Mouse (Mus musculus) G1E (cell line): ENCODE results near the gene Olfr64. TPM values are rescaled to one million over a fixed set of nuclear protein-coding genes. Genes with fewer than 3 reads are reported as not detected.
A peak's percentile ranks its signal among the peaks of the same experiment; 100 is the strongest.

Experiments used
- ATAC-seq: 2 replicates; pipeline ENCODE4 v1.8.0; 2016; ENCODE audit warnings: mild to moderate bottlenecking; ENCODE audit not compliant: insufficient number of reproducible peaks, poor library complexity, low FRiP score, severe bottlenecking; ENCODE audit errors: extremely low read depth
- DNase-seq: peaks from one replicate; pipeline ENCODE4 v3.0.0; 2012; ENCODE audit warnings: low spot score
- H3K27me3 ChIP-seq: 2 replicates; pipeline ENCODE4 v1.6.1; 2012; ENCODE audit warnings: mild to moderate bottlenecking, low read length, inconsistent platforms; ENCODE audit not compliant: insufficient read depth
- H3K36me3 ChIP-seq: replicated peaks from 2 replicates; pipeline ENCODE3; 2012; ENCODE audit warnings: mild to moderate bottlenecking, inconsistent platforms
- H3K4me1 ChIP-seq: 2 replicates; pipeline ENCODE4 v1.6.1; 2012; ENCODE audit warnings: low read depth, low read length, inconsistent platforms, mixed read lengths; ENCODE audit not compliant: insufficient read depth
- H3K4me3 ChIP-seq: 2 replicates; pipeline ENCODE4 v1.5.1; 2012; ENCODE audit warnings: low read depth, mild to moderate bottlenecking, inconsistent platforms, low read length, moderate library complexity, mixed read lengths
- H3K9me3 ChIP-seq: replicated peaks from 2 replicates; pipeline ENCODE4 v1.6.1; 2012; ENCODE audit warnings: inconsistent platforms
- CTCF ChIP-seq: IDR thresholded peaks from 2 replicates; pipeline ENCODE4 v1.5.1; 2012; ENCODE audit warnings: low read depth, low read length, inconsistent platforms, mixed read lengths
- GATA1 ChIP-seq: IDR thresholded peaks from 2 replicates; pipeline ENCODE4 v1.6.1; 2012; ENCODE audit warnings: borderline replicate concordance, low read length, inconsistent platforms, mixed read lengths
- GATA2 ChIP-seq: IDR thresholded peaks from 2 replicates; pipeline ENCODE4 v1.6.1; 2012; ENCODE audit warnings: low read depth, low read length, inconsistent platforms, borderline replicate concordance
- POLR2AphosphoS5 ChIP-seq: IDR thresholded peaks from 2 replicates; pipeline ENCODE4 v1.6.1; 2012; ENCODE audit warnings: low read depth, low read length, inconsistent platforms; ENCODE audit not compliant: insufficient replicate concordance
- TAL1 ChIP-seq: conservative IDR thresholded peaks from 2 replicates; pipeline ENCODE4 v1.6.1; 2012; ENCODE audit warnings: low read depth, low read length, inconsistent platforms, mixed read lengths
- polyA plus RNA-seq: library from polyadenylated mRNA; stranded (reverse); fragments of >175 nt; gene quantifications from 2 replicates; pipeline ENCODE4 v1.2.3, GENCODE M21; 2012
- total RNA-seq, 2 experiments: library from RNA; stranded (forward) in 1 of 2; stranded (reverse) in 1 of 2; fragments of 200-1000 nt in 1 of 2; fragments of >200 nt in 1 of 2; fragmentation: Nextera tagmentation in 1 of 2; gene quantifications; 2 replicates each; pipeline ENCODE4 v1.2.3; 2014 to 2017

Olfr64 gene
- total and polyA plus RNA-seq, 3 experiments: 0.05 TPM; not detected in 2

DNA sequence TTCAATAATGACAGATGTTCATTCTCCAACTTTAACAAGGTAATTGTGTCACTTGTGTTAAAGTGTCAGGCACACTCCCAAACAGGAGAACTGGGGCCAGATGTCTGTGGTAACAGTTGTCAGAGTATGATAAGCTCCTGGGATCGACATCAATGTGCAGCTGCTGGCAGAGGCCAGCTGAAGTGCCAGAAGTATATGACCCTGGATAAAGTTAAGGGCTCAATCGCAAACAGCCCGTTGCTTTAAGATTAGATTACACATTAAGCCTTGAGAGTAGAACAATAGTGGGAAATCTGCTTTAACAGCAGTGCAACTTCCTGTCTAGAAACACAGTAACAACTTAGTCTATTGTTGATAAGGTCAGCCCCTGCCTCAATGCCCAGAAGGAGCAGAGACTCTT, 15.8 kb upstream of the Olfr64 start:
- peak; percentile 94 for ATAC-seq
- Histone ChIP-seq H3K9me3 (no peaks in the 10 kb centered on the region), H3K36me3 (no peaks in the 10 kb centered on the region), H3K4me1 (peaks cover 39% of the 10 kb centered on the region), H3K4me3 (no peak overlapping the region), H3K27me3 (no peaks in the 10 kb centered on the region)
- TF ChIP-seq TAL1 (peak; percentile 99), GATA1 (no peak), POLR2AphosphoS5 (no peak), GATA2 (no peak)
- DNase-seq: peak; percentile 27

DNA sequence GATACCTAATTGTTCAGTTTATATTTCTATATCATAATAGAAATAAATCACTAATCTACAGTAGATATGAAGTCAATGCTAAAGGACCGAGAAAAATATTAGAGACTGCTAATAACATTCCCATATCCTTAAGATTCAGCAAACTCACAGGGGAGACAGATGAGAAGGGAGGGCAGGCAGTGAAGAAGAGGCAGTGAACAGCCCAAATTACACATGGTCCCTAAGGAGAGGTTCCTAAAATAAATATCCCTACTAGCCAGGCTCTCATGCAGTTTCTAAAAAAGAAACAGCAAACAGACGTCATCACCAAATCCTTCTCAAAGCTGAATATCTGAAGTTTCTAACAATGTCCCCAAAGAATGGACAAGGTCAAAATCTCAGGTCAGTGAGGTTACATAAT, 8.9 kb upstream of the Olfr64 start, which contains the start of gene Olfr65:
Olfr65 (plus strand) TSS at position 301 of the 400 bp plus-strand sequence.
- ATAC-seq (no peak), DNase-seq (no peak)
- H3K4me3 ChIP-seq: no peak within 1 kb of the TSS
- no peaks in the 10 kb centered on the region for H3K36me3 ChIP-seq
- H3K9me3 ChIP-seq: no peaks in the 10 kb centered on the region
- TF ChIP-seq TAL1 (no peak), GATA2 (no peak), CTCF (no peak), POLR2AphosphoS5 (no peak), GATA1 (no peak)
- peaks cover 6% of the 10 kb centered on the region; the same call in 1 of the 2 replicates for H3K4me1 ChIP-seq
- H3K27me3 ChIP-seq: peaks cover 2% of the 10 kb centered on the region; the same call in 1 of the 2 replicates

DNA sequence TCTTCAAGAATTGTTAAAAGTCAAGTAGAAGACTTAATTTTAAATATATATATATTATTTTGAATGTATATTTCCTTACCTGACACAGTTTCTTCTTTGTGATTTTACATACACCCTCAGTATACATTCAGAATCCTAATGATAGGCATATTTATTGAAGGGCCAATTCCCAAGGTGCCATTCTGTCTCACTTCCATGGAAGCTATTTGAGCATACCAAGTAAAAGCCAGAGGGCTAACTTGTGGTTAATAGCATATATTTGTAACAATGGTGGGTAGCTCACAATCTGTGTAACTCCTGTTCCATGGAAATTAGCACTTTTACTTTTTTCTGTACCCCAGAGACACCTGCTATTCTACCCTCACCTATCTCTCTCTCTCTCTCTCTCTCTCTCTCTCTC, 8.1 kb downstream of the Olfr64 start, which contains the start of gene Olfr66:
Olfr66 (minus strand) TSS at position 101 of the 400 bp plus-strand sequence.
- TF ChIP-seq POLR2AphosphoS5 (no peak), GATA2 (no peak), TAL1 (no peak), GATA1 (no peak), CTCF (no peak)
- no peak for ATAC-seq
- Histone ChIP-seq H3K4me1 (no peaks in the 10 kb centered on the region), H3K9me3 (no peaks in the 10 kb centered on the region), H3K4me3 (no peak within 1 kb of the TSS), H3K36me3 (no peaks in the 10 kb centered on the region), H3K27me3 (no peaks in the 10 kb centered on the region; the same call in 1 of the 2 replicates)
- DNase-seq: no peak

DNA sequence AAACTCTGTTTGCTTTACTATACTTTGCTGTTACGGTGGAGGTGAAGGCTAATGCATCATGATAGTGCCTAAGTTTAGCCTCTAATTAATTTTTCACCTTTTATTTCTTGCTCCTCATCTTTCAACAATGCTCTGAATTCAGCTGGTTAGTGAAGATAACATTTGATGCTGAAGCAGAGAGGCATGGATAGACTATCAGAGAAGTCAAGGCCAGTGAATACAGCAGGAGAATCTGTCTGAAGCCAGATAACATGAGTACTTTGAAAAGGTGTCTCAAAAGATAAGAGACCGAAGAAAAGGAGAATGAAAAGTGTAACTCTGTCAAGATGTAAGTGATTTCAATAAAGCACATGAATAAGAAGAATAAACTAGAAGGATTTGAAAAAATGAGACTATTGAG, 17.2 kb downstream of the Olfr64 start:
- H3K9me3 ChIP-seq: no peaks in the 10 kb centered on the region
- DNase-seq: peak; percentile 12
- peak; percentile 98 for TF ChIP-seq TAL1
- no peak for TF ChIP-seq POLR2AphosphoS5
- no peaks in the 10 kb centered on the region for H3K36me3 ChIP-seq
- H3K27me3 ChIP-seq: no peaks in the 10 kb centered on the region; the same call in 1 of the 2 replicates
- ATAC-seq: peak; percentile 95
- peaks cover 35% of the 10 kb centered on the region for H3K4me1 ChIP-seq
- no peak overlapping the region for H3K4me3 ChIP-seq

DNA sequence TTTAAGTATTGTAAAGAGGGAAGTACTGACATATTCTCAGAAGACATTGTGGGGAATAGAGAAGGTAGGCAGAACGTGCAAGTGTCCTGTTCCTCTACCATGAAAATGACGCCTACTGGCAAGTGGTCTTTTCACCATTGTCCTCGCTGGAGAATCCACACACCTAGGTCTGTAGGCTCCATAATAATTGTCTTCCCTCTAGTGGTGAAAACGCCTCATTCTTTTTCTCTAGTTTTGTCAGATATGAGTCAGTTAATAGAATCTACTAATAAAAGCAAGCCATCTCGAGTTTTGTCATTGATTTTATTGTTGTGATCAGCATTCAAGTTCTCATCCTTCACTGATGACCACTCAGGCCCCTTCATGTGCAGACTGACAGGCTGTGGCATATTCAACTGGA, 19.8 kb downstream of the Olfr64 start:
- Histone ChIP-seq H3K36me3 (no peaks in the 10 kb centered on the region), H3K4me1 (peaks cover 48% of the 10 kb centered on the region), H3K9me3 (no peaks in the 10 kb centered on the region), H3K27me3 (no peaks in the 10 kb centered on the region), H3K4me3 (no peak overlapping the region)
- no peak for ATAC-seq
- no peak for TF ChIP-seq TAL1
- no peak for TF ChIP-seq GATA1
- no peak for TF ChIP-seq POLR2AphosphoS5
- TF ChIP-seq CTCF: no peak
- no peak for DNase-seq

DNA sequence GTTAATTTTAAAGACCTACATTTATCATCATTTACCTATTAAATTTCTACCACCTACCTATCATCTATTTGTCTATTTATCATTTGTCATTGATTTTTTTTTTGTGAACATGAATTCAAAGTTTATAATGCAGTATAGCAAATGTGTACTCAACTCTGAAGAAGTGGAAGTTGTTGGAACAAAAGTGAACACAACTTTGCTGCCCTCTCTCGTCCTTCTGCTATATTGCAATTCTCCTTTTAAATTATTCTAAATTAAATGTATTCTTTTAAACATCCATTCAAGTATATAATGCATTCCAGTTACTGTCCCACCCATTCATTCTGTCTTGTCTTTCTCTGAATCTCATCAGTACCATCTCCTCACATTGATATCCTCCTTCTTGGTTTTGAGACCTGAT, 21.2 kb downstream of the Olfr64 start:
- H3K9me3 ChIP-seq: no peaks in the 10 kb centered on the region
- H3K4me3 ChIP-seq: no peak overlapping the region
- no peak for TF ChIP-seq POLR2AphosphoS5
- no peak for TF ChIP-seq GATA1
- TF ChIP-seq TAL1: no peak
- no peak for ATAC-seq
- DNase-seq: no peak
- H3K36me3 ChIP-seq: no peaks in the 10 kb centered on the region
- peaks cover 46% of the 10 kb centered on the region for H3K4me1 ChIP-seq
- H3K27me3 ChIP-seq: no peaks in the 10 kb centered on the region

DNA sequence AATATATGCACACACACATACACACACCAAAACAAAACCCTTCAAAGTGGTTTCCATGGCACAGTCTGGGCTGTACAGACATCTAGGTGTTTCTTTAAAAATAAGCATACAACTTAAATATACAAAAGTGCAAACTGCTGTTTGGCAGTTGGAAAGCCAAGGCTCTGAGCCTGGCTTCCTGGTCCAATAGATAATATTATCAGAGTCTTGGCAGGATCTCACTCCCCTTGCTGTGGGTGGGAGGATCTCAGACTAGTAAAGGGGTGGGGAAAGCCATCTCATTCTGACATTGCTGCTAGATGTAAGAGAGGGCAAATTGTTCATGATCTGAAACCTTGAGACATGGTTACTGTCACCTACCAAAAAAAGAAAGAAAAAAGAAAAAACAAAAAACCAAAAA, 23.6 kb downstream of the Olfr64 start:
- H3K4me3 ChIP-seq: no peak overlapping the region
- peak; percentile 26 for DNase-seq
- ATAC-seq: peak; percentile 98

More for the DNA sequence above, 23.6 kb downstream of the Olfr64 start:
- TF ChIP-seq POLR2AphosphoS5 (no peak), TAL1 (peak; percentile 83)
- Histone ChIP-seq H3K36me3 (no peaks in the 10 kb centered on the region), H3K4me1 (peaks cover 41% of the 10 kb centered on the region), H3K27me3 (no peaks in the 10 kb centered on the region), H3K9me3 (no peaks in the 10 kb centered on the region)
